Mouse (Mus musculus) heart, embryonic 15.5 days (tissue): ENCODE measurements at regions not wholly inside any gene's neighbourhood (a gene's known extent, or its start where the extent isn't known, plus 50 kb on each side); places are given as distances from the start of the nearest gene placed in this dataset.

Experiments
- ATAC-seq: fragments of 200-750 bp; cut with Nextera tagmentation; replicated peaks from 2 replicates; pipeline ENCODE4 v1.8.0; 2017; ENCODE audit warnings: low read depth, moderate TSS enrichment; ENCODE audit not compliant: insufficient number of reproducible peaks, insufficient read depth, low FRiP score
- H3K27ac ChIP-seq: fragments of 300-500 bp; sonication (generic); 2 replicates; pipeline ENCODE4 v1.5.1; 2015; ENCODE audit warnings: mild to moderate bottlenecking, inconsistent platforms
- H3K27me3 ChIP-seq: fragments of 300-500 bp; sonication (generic); 2 replicates; pipeline ENCODE4 v1.6.1; 2015; ENCODE audit warnings: inconsistent platforms
- H3K36me3 ChIP-seq: fragments of 300-500 bp; sonication (generic); 2 replicates; pipeline ENCODE4 v1.6.1; 2015; ENCODE audit warnings: mild to moderate bottlenecking, inconsistent platforms
- H3K4me1 ChIP-seq: fragments of 300-500 bp; sonication (generic); replicated peaks from 2 replicates; pipeline ENCODE4 v1.6.1; 2015; ENCODE audit warnings: inconsistent platforms
- H3K4me2 ChIP-seq: fragments of 300-500 bp; sonication (generic); 2 replicates; pipeline ENCODE4 v1.6.1; 2015; ENCODE audit warnings: inconsistent platforms, mild to moderate bottlenecking, moderate library complexity
- H3K4me3 ChIP-seq: fragments of 300-500 bp; sonication (generic); 2 replicates; pipeline ENCODE4 v1.5.1; 2015; ENCODE audit warnings: mild to moderate bottlenecking, inconsistent platforms
- H3K9ac ChIP-seq: fragments of 300-500 bp; sonication (generic); 2 replicates; pipeline ENCODE4 v1.6.1; 2015; ENCODE audit warnings: mild to moderate bottlenecking, inconsistent platforms
- H3K9me3 ChIP-seq: fragments of 300-500 bp; sonication (generic); replicated peaks from 2 replicates; pipeline ENCODE4 v1.6.1; 2016; ENCODE audit warnings: inconsistent platforms
- WGBS: fragments of 180-500 bp; shearing (Covaris S2); methylation state at CpG from one replicate; pipeline ENCODE4 v1.1.7; 2015; ENCODE audit warnings: mixed read lengths; 5-methylcytosine and 5-hydroxymethylcytosine counted together

DNA sequence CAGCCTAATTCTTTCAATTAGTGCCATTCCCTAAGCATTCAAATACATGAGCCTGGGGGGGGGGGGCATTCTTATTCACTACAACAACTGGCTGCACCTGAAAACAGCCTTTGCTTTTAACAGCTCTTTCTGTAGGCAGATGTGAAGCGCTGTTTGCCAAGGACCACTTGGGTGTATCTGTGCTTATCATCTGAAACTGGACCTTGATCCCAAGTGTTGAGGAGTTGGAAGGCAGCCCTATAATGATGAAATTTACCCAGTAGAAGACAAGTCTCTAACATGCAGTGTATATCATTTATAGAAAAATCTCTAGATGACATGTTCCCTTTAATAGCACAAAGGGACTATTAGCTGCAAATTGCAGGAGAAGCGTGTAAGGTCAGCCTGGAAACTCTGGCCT, 660.0 kb downstream of the Zfp619 start:
- H3K4me3 ChIP-seq, result no peak overlapping the region
- H3K27me3 ChIP-seq, result no peaks in the 10 kb centered on the region
- WGBS, result 82% methylated on average over 2 of the region's 2 CpGs
- H3K9ac ChIP-seq, result no peak overlapping the region
- no peaks in the 10 kb centered on the region for H3K36me3 ChIP-seq
- H3K4me2 ChIP-seq, result no peak overlapping the region
- H3K9me3 ChIP-seq, result no peaks in the 10 kb centered on the region
- no peaks in the 10 kb centered on the region for H3K4me1 ChIP-seq
- ATAC-seq, result no peak
- no peak overlapping the region for H3K27ac ChIP-seq

GRCm38 (mm10) chr7:40195366-40195765, 677.8 kb downstream of the Zfp619 start:
- Histone ChIP-seq H3K27me3 (no peaks in the 10 kb centered on the region), H3K36me3 (no peaks in the 10 kb centered on the region), H3K9ac (no peak overlapping the region), H3K4me1 (no peaks in the 10 kb centered on the region), H3K9me3 (no peaks in the 10 kb centered on the region), H3K27ac (no peak overlapping the region), H3K4me2 (no peak overlapping the region), H3K4me3 (no peak overlapping the region)
- WGBS, result 63% methylated on average over 3 of the region's 3 CpGs
- ATAC-seq, result no peak

GRCm38 (mm10) chr7:40202615-40203014, 685.0 kb downstream of the Zfp619 start:
- Histone ChIP-seq H3K27ac (no peak overlapping the region), H3K4me3 (no peak overlapping the region), H3K27me3 (no peaks in the 10 kb centered on the region), H3K4me2 (no peak overlapping the region), H3K4me1 (no peaks in the 10 kb centered on the region), H3K36me3 (no peaks in the 10 kb centered on the region), H3K9ac (no peak overlapping the region), H3K9me3 (no peaks in the 10 kb centered on the region)
- no peak for ATAC-seq
- WGBS, result 49% methylated on average over 1 of the region's 1 CpGs

GRCm38 (mm10) chr7:40211956-40212355, 686.2 kb upstream of the Vstm2b start:
- WGBS, result 86% methylated on average over 5 of the region's 5 CpGs
- Histone ChIP-seq H3K27ac (no peak overlapping the region), H3K4me1 (no peaks in the 10 kb centered on the region), H3K4me2 (no peak overlapping the region), H3K4me3 (no peak overlapping the region), H3K9me3 (no peaks in the 10 kb centered on the region), H3K27me3 (no peaks in the 10 kb centered on the region), H3K36me3 (no peaks in the 10 kb centered on the region), H3K9ac (no peak overlapping the region)
- no peak for ATAC-seq

DNA sequence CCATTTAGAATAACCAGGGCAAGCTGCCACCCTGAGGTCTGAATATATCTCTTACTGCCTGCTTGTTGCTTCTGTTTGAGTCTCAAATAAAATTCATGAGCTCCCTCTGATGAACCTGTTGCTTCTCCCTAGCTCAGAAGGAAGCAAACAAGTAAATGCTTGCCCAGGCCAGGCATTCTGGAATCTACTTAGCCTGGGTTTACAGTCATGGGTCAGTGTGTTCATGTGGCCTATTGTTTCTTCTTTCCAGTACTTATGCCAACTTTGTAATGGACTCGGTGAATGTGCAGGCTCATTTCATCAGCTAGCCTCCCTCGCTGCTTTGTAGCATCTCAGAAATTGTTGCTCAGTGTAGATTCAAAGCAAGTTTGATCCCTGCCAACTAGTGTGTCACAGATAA, 685.6 kb upstream of the Vstm2b start:
- WGBS, result 70% methylated on average over 2 of the region's 2 CpGs
- H3K36me3 ChIP-seq, result no peaks in the 10 kb centered on the region
- H3K27ac ChIP-seq, result no peak overlapping the region
- H3K4me2 ChIP-seq, result no peak overlapping the region
- no peaks in the 10 kb centered on the region for H3K4me1 ChIP-seq
- no peak overlapping the region for H3K4me3 ChIP-seq
- no peaks in the 10 kb centered on the region for H3K9me3 ChIP-seq
- H3K27me3 ChIP-seq, result no peaks in the 10 kb centered on the region
- ATAC-seq, result no peak
- no peak overlapping the region for H3K9ac ChIP-seq

GRCm38 (mm10) chr7:40213646-40214045, 684.5 kb upstream of the Vstm2b start:
- H3K4me3 ChIP-seq, result no peak overlapping the region
- H3K4me2 ChIP-seq, result no peak overlapping the region
- no peaks in the 10 kb centered on the region for H3K4me1 ChIP-seq
- H3K36me3 ChIP-seq, result no peaks in the 10 kb centered on the region
- ATAC-seq, result no peak
- H3K27me3 ChIP-seq, result no peaks in the 10 kb centered on the region
- WGBS, result 62% methylated on average over 2 of the region's 2 CpGs
- no peak overlapping the region for H3K9ac ChIP-seq
- H3K9me3 ChIP-seq, result no peaks in the 10 kb centered on the region
- H3K27ac ChIP-seq, result no peak overlapping the region

GRCm38 (mm10) chr7:40214395-40214794, 683.7 kb upstream of the Vstm2b start:
- Histone ChIP-seq H3K27ac (no peak overlapping the region), H3K27me3 (no peaks in the 10 kb centered on the region), H3K36me3 (no peaks in the 10 kb centered on the region), H3K4me3 (no peak overlapping the region), H3K9me3 (no peaks in the 10 kb centered on the region), H3K4me1 (no peaks in the 10 kb centered on the region), H3K9ac (no peak overlapping the region), H3K4me2 (no peak overlapping the region)
- WGBS, result 57% methylated on average over 4 of the region's 4 CpGs
- ATAC-seq, result no peak

GRCm38 (mm10) chr7:40215271-40215670, 682.9 kb upstream of the Vstm2b start:
- no peaks in the 10 kb centered on the region for H3K36me3 ChIP-seq
- H3K27me3 ChIP-seq, result no peaks in the 10 kb centered on the region
- H3K27ac ChIP-seq, result no peak overlapping the region
- H3K9me3 ChIP-seq, result no peaks in the 10 kb centered on the region
- H3K9ac ChIP-seq, result no peak overlapping the region
- 77% methylated on average over 2 of the region's 2 CpGs for WGBS
- H3K4me1 ChIP-seq, result no peaks in the 10 kb centered on the region
- H3K4me2 ChIP-seq, result no peak overlapping the region
- ATAC-seq, result no peak
- H3K4me3 ChIP-seq, result no peak overlapping the region

GRCm38 (mm10) chr7:40220549-40220948, 677.6 kb upstream of the Vstm2b start:
- Histone ChIP-seq H3K9me3 (no peaks in the 10 kb centered on the region), H3K36me3 (no peaks in the 10 kb centered on the region), H3K9ac (no peak overlapping the region), H3K27me3 (no peaks in the 10 kb centered on the region), H3K4me2 (no peak overlapping the region), H3K4me1 (no peaks in the 10 kb centered on the region), H3K4me3 (no peak overlapping the region), H3K27ac (no peak overlapping the region)
- no peak for ATAC-seq
- 58% methylated on average over 4 of the region's 4 CpGs for WGBS

GRCm38 (mm10) chr7:40245188-40245587, 652.9 kb upstream of the Vstm2b start:
- Histone ChIP-seq H3K4me1 (no peaks in the 10 kb centered on the region), H3K9me3 (no peaks in the 10 kb centered on the region), H3K36me3 (no peaks in the 10 kb centered on the region), H3K27me3 (no peaks in the 10 kb centered on the region), H3K27ac (no peak overlapping the region), H3K4me2 (no peak overlapping the region), H3K9ac (no peak overlapping the region), H3K4me3 (no peak overlapping the region)
- 84% methylated on average over 8 of the region's 8 CpGs for WGBS
- ATAC-seq, result no peak

GRCm38 (mm10) chr7:40248521-40248920, 649.6 kb upstream of the Vstm2b start:
- WGBS, result 70% methylated on average over 2 of the region's 2 CpGs
- Histone ChIP-seq H3K9ac (no peak overlapping the region), H3K27ac (no peak overlapping the region), H3K27me3 (no peaks in the 10 kb centered on the region), H3K4me2 (no peak overlapping the region), H3K4me3 (no peak overlapping the region), H3K4me1 (no peaks in the 10 kb centered on the region), H3K9me3 (no peaks in the 10 kb centered on the region), H3K36me3 (no peaks in the 10 kb centered on the region)
- no peak for ATAC-seq

- WGBS, result 56% methylated on average over 2 of the region's 2 CpGs
- Histone ChIP-seq H3K4me3 (no peak overlapping the region), H3K4me1 (peaks cover 4% of the 10 kb centered on the region; the same call in 1 of the 2 replicates), H3K4me2 (no peak overlapping the region), H3K27ac (no peak overlapping the region), H3K9ac (no peak overlapping the region), H3K36me3 (no peaks in the 10 kb centered on the region), H3K27me3 (no peaks in the 10 kb centered on the region), H3K9me3 (no peaks in the 10 kb centered on the region)
- no peak for ATAC-seq
Measured at GRCm38 (mm10) chr7:40253486-40253885, 644.6 kb upstream of the Vstm2b start.
